Mouse (Mus musculus): Measurements from ENCODE around the gene Tmem267. TPM values are rescaled to one million over a fixed set of nuclear protein-coding genes. Genes with fewer than 3 reads are reported as not detected.

Gene Tmem267
- total RNA-seq, 2 experiments from 2014 or later, result not detected

Other genes with a start within 250 kb of the Tmem267 start
- gene Paip1, start 59.4 kb upstream of the Tmem267 start, total RNA-seq (2015; ENCODE audit: low replicate concordance), result 8.4 and 25.2 TPM in 2 replicates
- 16.1 and 22.8 TPM in 2 replicates for gene Paip1, start 59.4 kb upstream of the Tmem267 start, total RNA-seq (2017; ENCODE audit: low replicate concordance)
- gene 4833420G17Rik, start 25.3 kb upstream of the Tmem267 start, total RNA-seq (2015; ENCODE audit: low replicate concordance), result 47.6 and 73.4 TPM in 2 replicates
- 47.1 and 70.9 TPM in 2 replicates for gene 4833420G17Rik, start 25.3 kb upstream of the Tmem267 start, total RNA-seq (2017; ENCODE audit: low replicate concordance)
- gene 3110070M22Rik, start 344 bp downstream of the Tmem267 start, total RNA-seq (2015; ENCODE audit: low replicate concordance), result 6.7 TPM in 1 of 2 replicates, not detected in the other
- not detected in 2 replicates for gene 3110070M22Rik, start 344 bp downstream of the Tmem267 start, total RNA-seq (2017; ENCODE audit: low replicate concordance)
- not detected in 2 replicates for gene Ccl28, start 135.8 kb downstream of the Tmem267 start, total RNA-seq (2015; ENCODE audit: low replicate concordance)
- 0.26 TPM in 1 of 2 replicates, not detected in the other for gene Ccl28, start 135.8 kb downstream of the Tmem267 start, total RNA-seq (2017; ENCODE audit: low replicate concordance)
- gene Hmgcs1, start 202.3 kb downstream of the Tmem267 start, total RNA-seq (2015; ENCODE audit: low replicate concordance), result 5.9 and 6.1 TPM in 2 replicates
- gene Hmgcs1, start 202.3 kb downstream of the Tmem267 start, total RNA-seq (2017; ENCODE audit: low replicate concordance), result 7.0 and 9.0 TPM in 2 replicates